Mouse (Mus musculus) spleen, adult 18-20 months (tissue): ENCODE data around the gene Xrcc4.
"Not testable (repeated sequence)": the region's sequence is repeated elsewhere in the genome, so short reads cannot be mapped to it uniquely, and the experiment has no call there.

Experiments
- DNase-seq, 2 experiments: peaks; one replicate each; pipeline ENCODE4 v3.0.0; 2022; ENCODE audit warnings: mixed read lengths in 2 of 2

Xrcc4 gene

GRCm38 (mm10) chr13:89809024-89809423, 280.4 kb downstream of the Xrcc4 start:
- no peak for DNase-seq

GRCm38 (mm10) chr13:89801901-89802300, 287.5 kb downstream of the Xrcc4 start:
- no peak for DNase-seq

- DNase-seq: no peak
Observed at GRCm38 (mm10) chr13:89797721-89798120, 291.7 kb downstream of the Xrcc4 start.

GRCm38 (mm10) chr13:89791475-89791874, 297.9 kb downstream of the Xrcc4 start:
- DNase-seq: no peak

GRCm38 (mm10) chr13:89782886-89783285, 306.5 kb downstream of the Xrcc4 start:
- no peak for DNase-seq

GRCm38 (mm10) chr13:89780276-89780675, 309.1 kb downstream of the Xrcc4 start:
- no peak for DNase-seq

- DNase-seq: peak in 1 of 2 experiments; percentile 41
Observed at GRCm38 (mm10) chr13:89779208-89779911, 310.0 kb downstream of the Xrcc4 start.

- DNase-seq: no peak
Observed at GRCm38 (mm10) chr13:89777764-89778163, 311.6 kb downstream of the Xrcc4 start.

GRCm38 (mm10) chr13:89777146-89777545, 312.3 kb downstream of the Xrcc4 start:
- DNase-seq: no peak

GRCm38 (mm10) chr13:89766551-89766950, 322.9 kb downstream of the Xrcc4 start:
- DNase-seq: no peak

GRCm38 (mm10) chr13:89765966-89766365, 323.4 kb downstream of the Xrcc4 start:
- no peak for DNase-seq

- DNase-seq: no peak
Observed at GRCm38 (mm10) chr13:89762339-89762738, 327.1 kb downstream of the Xrcc4 start.

- DNase-seq: no peak
Observed at GRCm38 (mm10) chr13:89756347-89756746, 333.1 kb downstream of the Xrcc4 start.

- not testable (repeated sequence) for DNase-seq
Observed at GRCm38 (mm10) chr13:89750562-89750961, 338.8 kb downstream of the Xrcc4 start.

- DNase-seq: no peak
Observed at GRCm38 (mm10) chr13:89743201-89743600, 346.2 kb downstream of the Xrcc4 start.

- no peak for DNase-seq
Observed at GRCm38 (mm10) chr13:89742686-89743200, 346.7 kb downstream of the Xrcc4 start.

- no peak for DNase-seq
Observed at GRCm38 (mm10) chr13:89741766-89742685, 347.4 kb downstream of the Xrcc4 start, which contains the start of gene Vcan. Vcan (minus strand) TSS chr13:89742509.

GRCm38 (mm10) chr13:89741116-89741551, 348.3 kb downstream of the Xrcc4 start:
- DNase-seq: no peak

GRCm38 (mm10) chr13:89740243-89741115, 348.9 kb downstream of the Xrcc4 start:
- DNase-seq: peak; percentile 16 to 39

- DNase-seq: no peak
Observed at GRCm38 (mm10) chr13:89739696-89740242, 349.6 kb downstream of the Xrcc4 start.

GRCm38 (mm10) chr13:89738776-89739695, 350.4 kb downstream of the Xrcc4 start:
- peak; percentile 55 to 64 for DNase-seq
